Mouse (Mus musculus) left cerebral cortex, postnatal 10 days (tissue): ENCODE measurements around the gene Vhl. TPM values are rescaled to one million over a fixed set of nuclear protein-coding genes. Genes with fewer than 3 reads are reported as not detected.

Experiments
- DNase-seq, 2 experiments: peaks; one replicate each; pipeline ENCODE4 v3.0.0; 2021 to 2022; ENCODE audit warnings: low spot score in 2 of 2, mixed read lengths in 1 of 2; ENCODE audit errors: extremely low spot score in 1 of 2
- intact Hi-C: fragments of 180-260 bp; cut with DNase I; formaldehyde crosslinking; loops from one replicate; pipeline ENCODE4 v1.15.1; 2025
- total RNA-seq, 2 experiments: library from RNA; stranded (reverse); gene quantifications; 2 replicates each; pipeline ENCODE4 v1.2.3; 2021

Gene Vhl
- total RNA-seq, 2 experiments from 2014 or later, result 45.1 to 49.9 TPM

DNA sequence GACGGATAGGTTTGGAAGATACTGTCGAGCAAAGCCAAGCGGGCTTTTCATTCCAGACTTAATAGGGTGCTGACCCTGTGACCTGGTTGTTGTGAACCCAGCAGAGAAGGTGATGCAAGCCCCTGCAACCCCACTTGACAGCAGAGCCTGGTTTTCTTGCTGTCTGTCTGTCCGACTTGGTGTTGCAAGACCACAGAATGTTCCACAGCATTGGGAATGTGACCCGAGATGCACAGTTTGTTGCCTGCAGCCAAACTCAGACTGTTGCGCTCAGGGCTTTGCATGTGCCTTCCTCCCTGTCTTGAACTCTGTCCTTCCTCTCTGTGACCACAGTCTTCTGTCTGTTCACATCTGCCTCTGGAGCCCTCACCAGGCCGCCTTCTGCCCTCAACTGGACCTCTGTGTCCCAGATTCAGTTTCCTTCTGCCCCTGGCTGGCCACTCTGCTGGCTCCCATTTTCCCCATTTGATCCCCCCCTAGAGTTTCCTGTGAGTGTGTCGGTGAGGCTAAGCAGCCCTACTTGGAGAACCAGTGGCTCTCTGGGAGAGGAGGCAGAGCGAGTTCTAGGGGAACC lies 56.3 kb downstream of the Vhl start:
- intact Hi-C loops, result loop anchor here (2.0 kb wide), 1 partner anchor 41 kb away; the partner anchor contains the start of gene Irak2
- DNase-seq, result no peak

Other genes with a start within 250 kb of the Vhl start
- 10 to 100 TPM; 50.5 to 52.5 TPM for gene Tada3, start 246.1 kb upstream of the Vhl start, total RNA-seq
- gene Arpc4, start 245.8 kb upstream of the Vhl start, total RNA-seq, result 100 to 1,000 TPM; 318 to 324 TPM
- gene Ttll3, start 234.7 kb upstream of the Vhl start, total RNA-seq, result 1 to 10 TPM; 6.1 to 8.1 TPM
- gene Rpusd3, start 204.6 kb upstream of the Vhl start, total RNA-seq, result 10 to 100 TPM; 15.8 to 19.8 TPM
- not detected for gene Cidec, start 188.2 kb upstream of the Vhl start, total RNA-seq
- gene Jagn1, start 181.4 kb upstream of the Vhl start, total RNA-seq, result 10 to 100 TPM; 42.7 to 44.8 TPM
- under 1 TPM; 0.55 to 0.66 TPM for gene Il17re, start 165.5 kb upstream of the Vhl start, total RNA-seq
- 1 to 10 TPM; 2.5 to 3.2 TPM for gene Il17rc, start 152.5 kb upstream of the Vhl start, total RNA-seq
- gene Creld1, start 140.7 kb upstream of the Vhl start, total RNA-seq, result 10 to 100 TPM; 87.4 to 88.4 TPM
- gene Prrt3, start 122.0 kb upstream of the Vhl start, total RNA-seq, result 10 to 100 TPM; 34.1 to 36.0 TPM
- gene Emc3, start 92.3 kb upstream of the Vhl start, total RNA-seq, result 10 to 100 TPM; 78.8 to 79.2 TPM
- gene Fancd2, start 92.3 kb upstream of the Vhl start, total RNA-seq, result 1 to 10 TPM; 3.3 to 3.6 TPM
- not detected for gene Fancd2os, start 23.2 kb upstream of the Vhl start, total RNA-seq
- gene Brk1, start 19.2 kb upstream of the Vhl start, total RNA-seq, result 100 to 1,000 TPM; 210 to 211 TPM
- gene Irak2, start 14.5 kb downstream of the Vhl start, total RNA-seq, result 10 to 100 TPM; 13.0 to 14.2 TPM
- 10 to 100 TPM; 79.2 to 90.2 TPM for gene Tatdn2, start 73.1 kb downstream of the Vhl start, total RNA-seq
- gene Ghrl, start 95.9 kb downstream of the Vhl start, total RNA-seq, result not detected
- 10 to 100 TPM; 78.7 to 80.2 TPM for gene Sec13, start 116.8 kb downstream of the Vhl start, total RNA-seq